Mouse (Mus musculus) stomach, postnatal 0 days (tissue): ENCODE measurements around the gene Mical2. TPM values are rescaled to one million over a fixed set of nuclear protein-coding genes. Genes with fewer than 3 reads are reported as not detected.

ENCODE experiments used
- ATAC-seq: fragments of 200-750 bp; cut with Nextera tagmentation; 2 replicates; pipeline ENCODE4 v1.8.0; 2017; ENCODE audit not compliant: low FRiP score, low TSS enrichment
- DNase-seq: peaks from one replicate; pipeline ENCODE4 v3.0.0-alpha.2; 2016; ENCODE audit warnings: low spot score
- H3K27ac ChIP-seq: fragments of 300-500 bp; sonication (generic); replicated peaks from 2 replicates; pipeline ENCODE4 v1.5.1; 2014; ENCODE audit warnings: mild to moderate bottlenecking, control low read depth
- H3K27me3 ChIP-seq: fragments of 300-500 bp; sonication (generic); 2 replicates; pipeline ENCODE4 v1.6.1; 2014; ENCODE audit warnings: low read length; ENCODE audit not compliant: control insufficient read depth, insufficient read depth
- H3K36me3 ChIP-seq: fragments of 300-500 bp; sonication (generic); 2 replicates; pipeline ENCODE4 v1.6.1; 2014; ENCODE audit warnings: low read length, mixed read lengths; ENCODE audit not compliant: control insufficient read depth, insufficient read depth
- H3K4me1 ChIP-seq: fragments of 300-500 bp; sonication (generic); replicated peaks from 2 replicates; pipeline ENCODE4 v1.6.1; 2014; ENCODE audit warnings: antibody characterized with exemption; ENCODE audit not compliant: control insufficient read depth, insufficient read depth
- H3K4me2 ChIP-seq: fragments of 300-500 bp; sonication (generic); replicated peaks from 2 replicates; pipeline ENCODE4 v1.6.1; 2014; ENCODE audit warnings: low read depth, mild to moderate bottlenecking, control low read depth, moderate library complexity
- H3K4me3 ChIP-seq: fragments of 300-500 bp; sonication (generic); 2 replicates; pipeline ENCODE4 v1.5.1; 2014; ENCODE audit warnings: low read depth, low read length, control low read depth
- H3K9ac ChIP-seq: fragments of 300-500 bp; sonication (generic); 2 replicates; pipeline ENCODE4 v1.6.1; 2014; ENCODE audit warnings: mild to moderate bottlenecking, low read length, control low read depth, mixed read lengths
- H3K9me3 ChIP-seq: fragments of 300-500 bp; sonication (generic); 2 replicates; pipeline ENCODE4 v1.6.1; 2016; ENCODE audit warnings: low read length; ENCODE audit not compliant: control insufficient read depth
- CTCF ChIP-seq: IDR thresholded peaks from 2 replicates; pipeline ENCODE4 v1.5.1; 2016; ENCODE audit warnings: antibody characterized with exemption, low read depth, mild to moderate bottlenecking, moderate library complexity
- EP300 ChIP-seq: optimal IDR thresholded peaks from 2 replicates; pipeline ENCODE3; 2016; ENCODE audit warnings: antibody characterized with exemption
- WGBS: fragments of 180-500 bp; shearing (Covaris S2); extraction: QIAGEN DNeasy Blood & Tissue Kit; methylation state at CpG from one replicate; pipeline ENCODE4 v1.1.7; 2014; 5-methylcytosine and 5-hydroxymethylcytosine counted together
- polyA plus RNA-seq: library from polyadenylated mRNA; unstranded; fragments of >200 nt; fragmentation: Nextera tagmentation; extraction: Ambion mirVana; gene quantifications from 2 replicates; pipeline ENCODE4 v1.2.1, GENCODE M21; 2015

Gene Mical2
- polyA plus RNA-seq, 1 experiment from 2014 or later, result 8.4 TPM

- no peak overlapping the region for H3K4me3 ChIP-seq
- no peaks in the 10 kb centered on the region for H3K9me3 ChIP-seq
- ATAC-seq (no peak), DNase-seq (no peak)
- no peaks in the 10 kb centered on the region for H3K27me3 ChIP-seq
- 86% methylated on average over 3 of the region's 3 CpGs for WGBS
- no peak overlapping the region for H3K4me2 ChIP-seq
- TF ChIP-seq CTCF, result no peak
- no peak for TF ChIP-seq EP300
- no peaks in the 10 kb centered on the region for H3K36me3 ChIP-seq
- no peak overlapping the region for H3K27ac ChIP-seq
- no peaks in the 10 kb centered on the region for H3K4me1 ChIP-seq
- no peak overlapping the region for H3K9ac ChIP-seq
Observed at GRCm38 (mm10) chr7:112397786-112398185, 172.1 kb downstream of the Mical2 start.

GRCm38 (mm10) chr7:112399425-112400170, 173.9 kb downstream of the Mical2 start:
- WGBS, result 75% methylated on average over 7 of the region's 7 CpGs
- no peak overlapping the region for H3K4me2 ChIP-seq
- no peaks in the 10 kb centered on the region for H3K36me3 ChIP-seq
- H3K9ac ChIP-seq, result no peak overlapping the region
- H3K4me3 ChIP-seq, result no peak overlapping the region
- TF ChIP-seq CTCF, result no peak
- no peak for TF ChIP-seq EP300
- no peaks in the 10 kb centered on the region for H3K4me1 ChIP-seq
- H3K9me3 ChIP-seq, result no peaks in the 10 kb centered on the region
- no peaks in the 10 kb centered on the region for H3K27me3 ChIP-seq
- DNase-seq (no peak), ATAC-seq (peak; percentile 31; the same call in 1 of the 2 replicates)
- H3K27ac ChIP-seq, result no peak overlapping the region

GRCm38 (mm10) chr7:112400175-112400574, 174.5 kb downstream of the Mical2 start:
- peak; percentile 87 for DNase-seq
- ATAC-seq, result peak; percentile 54; the same call in 1 of the 2 replicates

GRCm38 (mm10) chr7:112405061-112405460, 179.4 kb downstream of the Mical2 start:
- Histone ChIP-seq H3K36me3 (no peaks in the 10 kb centered on the region), H3K4me2 (no peak overlapping the region), H3K27me3 (no peaks in the 10 kb centered on the region), H3K4me1 (no peaks in the 10 kb centered on the region), H3K4me3 (no peak overlapping the region), H3K27ac (no peak overlapping the region), H3K9ac (no peak overlapping the region), H3K9me3 (no peaks in the 10 kb centered on the region)
- no peak for TF ChIP-seq EP300
- TF ChIP-seq CTCF, result no peak
- ATAC-seq (no peak), DNase-seq (no peak)
- 44% methylated on average over 2 of the region's 2 CpGs for WGBS

More at GRCm38 (mm10) chr7:112400175-112400574, 174.5 kb downstream of the Mical2 start:
- Histone ChIP-seq H3K36me3 (no peaks in the 10 kb centered on the region), H3K9me3 (no peaks in the 10 kb centered on the region), H3K4me3 (no peak overlapping the region), H3K9ac (no peak overlapping the region), H3K4me1 (no peaks in the 10 kb centered on the region), H3K27ac (no peak overlapping the region), H3K4me2 (no peak overlapping the region), H3K27me3 (no peaks in the 10 kb centered on the region)
- WGBS, result 35% methylated on average over 6 of the region's 6 CpGs
- TF ChIP-seq EP300 (no peak), CTCF (peak; percentile 94)

- no peaks in the 10 kb centered on the region for H3K4me1 ChIP-seq
- H3K4me2 ChIP-seq, result no peak overlapping the region
- H3K36me3 ChIP-seq, result no peaks in the 10 kb centered on the region
- no peak for ATAC-seq
- H3K9me3 ChIP-seq, result no peaks in the 10 kb centered on the region
- H3K27me3 ChIP-seq, result no peaks in the 10 kb centered on the region
- no peak for DNase-seq
- WGBS, result 66% methylated on average over 8 of the region's 8 CpGs
- H3K27ac ChIP-seq, result no peak overlapping the region
- H3K9ac ChIP-seq, result no peak overlapping the region
- H3K4me3 ChIP-seq, result no peak overlapping the region
- TF ChIP-seq EP300 (no peak), CTCF (no peak)
Observed at GRCm38 (mm10) chr7:112405578-112405977, 179.9 kb downstream of the Mical2 start.

GRCm38 (mm10) chr7:112407597-112407996, 181.9 kb downstream of the Mical2 start:
- H3K4me1 ChIP-seq, result no peaks in the 10 kb centered on the region
- 42% methylated on average over 7 of the region's 7 CpGs for WGBS
- no peak for ATAC-seq
- H3K4me3 ChIP-seq, result no peak overlapping the region
- no peaks in the 10 kb centered on the region for H3K9me3 ChIP-seq
- H3K4me2 ChIP-seq, result no peak overlapping the region
- DNase-seq, result peak; percentile 45
- no peaks in the 10 kb centered on the region for H3K27me3 ChIP-seq
- no peak overlapping the region for H3K27ac ChIP-seq
- no peak overlapping the region for H3K9ac ChIP-seq
- no peak for TF ChIP-seq EP300
- TF ChIP-seq CTCF, result no peak
- H3K36me3 ChIP-seq, result no peaks in the 10 kb centered on the region
